Mouse (Mus musculus) gastrocnemius, adult 18-20 months (tissue): ENCODE measurements around the gene Tchh. TPM values are rescaled to one million over a fixed set of nuclear protein-coding genes. Genes with fewer than 3 reads are reported as not detected.
"Not testable (repeated sequence)": the region's sequence is repeated elsewhere in the genome, so short reads cannot be mapped to it uniquely, and the experiment has no call there.

Experiments
- DNase-seq: peaks from one replicate; pipeline ENCODE4 v3.0.0; 2021; ENCODE audit warnings: low spot score
- microRNA-seq: library from miRNA; unstranded; fragments of <30 nt; microRNA quantifications from one replicate; pipeline ENCODE4 v1.2.0, GENCODE M21; 2021
- total RNA-seq, 2 experiments: library from RNA; stranded (reverse); gene quantifications; 2 replicates each; pipeline ENCODE4 v1.2.3; 2021

Gene Tchh
- total RNA-seq, 2 experiments from 2014 or later, result 0.07 TPM

- DNase-seq, result peak; percentile 53
These were observed 51.9 kb downstream of the Tchh start for GRCm38 (mm10) chr3:93493992-93494391.

DNA sequence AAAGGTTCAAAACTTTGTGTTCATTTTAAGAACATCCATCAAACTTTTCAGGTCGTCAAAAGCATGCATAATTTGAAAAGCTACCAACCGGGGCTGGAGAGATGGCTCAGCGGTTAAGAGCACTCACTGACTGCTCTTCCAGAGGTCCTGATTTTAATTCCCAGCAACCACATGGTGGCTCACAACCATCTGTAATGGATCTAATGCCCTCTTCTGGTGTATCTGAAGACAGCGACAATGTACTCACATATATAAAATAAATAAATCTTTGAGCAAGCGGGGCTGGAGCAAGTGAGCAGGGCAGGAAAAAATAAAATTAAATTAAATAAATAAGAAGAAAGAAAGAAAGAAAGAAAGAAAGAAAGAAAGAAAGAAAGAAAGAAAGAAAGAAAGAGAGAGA, 52.6 kb downstream of the Tchh start:
- DNase-seq, result not testable (repeated sequence)

- no peak for DNase-seq
These were observed 55.0 kb downstream of the Tchh start for GRCm38 (mm10) chr3:93497131-93497530.

Small RNA genes lying within 50 kb of the gene (microRNA-seq; reads per million reads assigned to microRNA genes)
- gene Gm22752, result not detected

Other genes with a start within 250 kb of the Tchh start
- not detected for gene Flg2, start 245.1 kb upstream of the Tchh start, total RNA-seq
- not detected for gene Flg, start 168.8 kb upstream of the Tchh start, total RNA-seq
- not detected for gene Hrnr, start 122.6 kb upstream of the Tchh start, total RNA-seq
- not detected for gene Rptn, start 48.6 kb upstream of the Tchh start, total RNA-seq
- not detected for gene Tchhl1, start 26.4 kb downstream of the Tchh start, total RNA-seq
- 10 to 100 TPM; 27.1 to 50.4 TPM for gene S100a11, start 78.2 kb downstream of the Tchh start, total RNA-seq
- 10 to 100 TPM; 42.2 to 48.1 TPM for gene S100a10, start 112.8 kb downstream of the Tchh start, total RNA-seq
- gene Tdpoz2, start 210.4 kb downstream of the Tchh start, total RNA-seq, result not detected
- not detected for gene Tdpoz1, start 234.0 kb downstream of the Tchh start, total RNA-seq